Mouse (Mus musculus): ENCODE results near the gene Perm1. TPM values are rescaled to one million over a fixed set of nuclear protein-coding genes. Genes with fewer than 3 reads are reported as not detected.

Perm1 gene
- polyA plus RNA-seq, 1 experiment, result 5.6 TPM

DNA sequence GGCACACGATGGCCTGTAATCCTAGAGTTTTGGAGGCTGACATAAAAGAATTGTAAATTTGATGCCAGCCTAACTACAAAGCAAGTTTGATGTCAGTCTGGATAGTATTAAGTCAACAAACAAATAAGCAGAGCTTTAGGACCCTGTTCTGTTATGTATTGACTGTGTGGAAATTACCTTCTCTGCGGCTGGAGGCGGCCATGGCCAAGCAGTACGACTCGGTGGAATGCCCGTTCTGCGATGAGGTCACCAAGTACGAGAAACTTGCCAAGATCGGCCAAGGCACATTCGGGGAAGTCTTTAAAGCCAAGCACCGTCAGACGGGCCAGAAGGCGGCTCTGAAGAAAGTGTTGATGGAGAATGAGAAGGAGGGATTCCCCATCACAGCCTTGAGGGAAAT is 2.5 kb upstream of the Perm1 start:
- Histone ChIP-seq H3K27me3 (replicated peaks; ENCODE audit: control insufficient read depth, insufficient read depth, low read length) (no peaks in the 10 kb centered on the region), H3K4me1 (ENCODE audit: control insufficient read depth, insufficient read depth, low read length) (no peaks in the 10 kb centered on the region), H3K27ac (ENCODE audit: insufficient read depth, low read depth, low read length) (no peak overlapping the region), H3K36me3 (ENCODE audit: control insufficient read depth, insufficient read depth, low read length) (no peaks in the 10 kb centered on the region), H3K4me3 (ENCODE audit: insufficient read depth, low read depth, low read length) (no peak overlapping the region)
- no peak for TF ChIP-seq CTCF (conservative IDR thresholded peaks at IDR 0.05; ENCODE audit: insufficient read depth, insufficient read length, low read depth, low read length)
- TF ChIP-seq POLR2A (IDR thresholded peaks at IDR 0.05; ENCODE audit: low read depth, low read length), result no peak
- DNase-seq, result no peak
- 96% methylated on average over 13 of the region's 13 CpGs for WGBS

DNA sequence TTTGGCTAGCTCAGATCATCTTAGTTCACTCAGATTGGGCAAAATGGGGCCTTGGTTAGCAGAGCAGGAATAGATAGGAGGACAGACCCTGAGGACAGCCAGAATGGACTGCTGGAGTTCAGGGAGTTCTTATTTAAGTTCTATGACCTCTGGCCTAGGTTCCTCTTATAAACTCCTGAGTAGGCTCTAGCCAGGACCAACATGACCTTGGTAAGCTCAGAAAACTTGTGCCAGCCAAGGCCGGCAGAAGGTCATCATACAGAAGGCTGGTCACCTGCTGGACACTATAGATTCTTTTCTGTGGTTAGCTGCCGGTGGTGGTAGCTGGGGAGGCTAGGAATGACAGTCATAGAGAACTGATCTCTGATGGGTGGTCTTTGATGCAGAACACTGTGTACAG is 528 bp downstream of the Perm1 start:
- H3K4me1 ChIP-seq (ENCODE audit: control insufficient read depth, insufficient read depth, low read length), result no peaks in the 10 kb centered on the region
- H3K27ac ChIP-seq (ENCODE audit: insufficient read depth, low read depth, low read length), result peak overlapping the region; percentile 72
- H3K27me3 ChIP-seq (replicated peaks; ENCODE audit: control insufficient read depth, insufficient read depth, low read length), result no peaks in the 10 kb centered on the region
- 69% methylated on average over 2 of the region's 2 CpGs for WGBS
- H3K36me3 ChIP-seq (ENCODE audit: control insufficient read depth, insufficient read depth, low read length), result no peaks in the 10 kb centered on the region
- no peak for DNase-seq
- TF ChIP-seq CTCF (conservative IDR thresholded peaks at IDR 0.05; ENCODE audit: insufficient read depth, insufficient read length, low read depth, low read length), result no peak
- no peak for TF ChIP-seq POLR2A (IDR thresholded peaks at IDR 0.05; ENCODE audit: low read depth, low read length)
- H3K4me3 ChIP-seq (ENCODE audit: insufficient read depth, low read depth, low read length), result no peak overlapping the region; the same call in 1 of the 2 replicates

DNA sequence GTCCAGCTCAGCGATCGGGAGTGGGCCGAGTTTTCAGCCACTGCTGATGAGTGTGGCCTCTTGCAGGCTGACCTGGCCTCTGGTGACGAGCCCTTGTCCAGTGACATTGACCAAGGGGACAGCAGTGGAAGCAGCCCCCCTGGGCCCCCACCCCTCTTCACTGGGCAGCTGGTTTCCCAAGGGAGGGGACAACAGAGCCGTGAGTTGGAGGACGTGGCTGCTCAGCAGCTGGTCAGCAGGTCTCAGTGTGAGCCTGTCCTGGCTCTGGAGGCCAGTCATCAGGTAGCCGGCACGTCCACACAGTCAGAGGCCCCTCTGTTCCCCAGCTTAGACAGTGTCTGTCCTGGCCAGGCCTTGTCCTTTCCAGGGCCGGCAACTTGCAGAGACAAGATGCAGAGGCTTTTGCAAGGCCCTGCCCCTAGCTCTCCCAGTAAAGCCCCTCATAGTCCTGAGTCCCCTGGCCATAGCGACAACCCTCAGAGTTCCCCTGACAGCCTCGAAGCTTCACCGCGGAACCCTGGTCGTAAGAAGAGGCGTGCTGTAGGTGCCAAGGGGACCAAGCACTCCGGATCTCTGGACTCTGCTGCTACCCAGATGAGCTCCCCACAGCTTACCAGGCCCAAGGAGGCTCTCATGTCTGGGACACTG is 1.5 kb downstream of the Perm1 start:
- DNase-seq, result no peak
- Histone ChIP-seq H3K27me3 (replicated peaks; ENCODE audit: control insufficient read depth, insufficient read depth, low read length) (no peaks in the 10 kb centered on the region), H3K4me3 (ENCODE audit: insufficient read depth, low read depth, low read length) (no peak overlapping the region), H3K4me1 (ENCODE audit: control insufficient read depth, insufficient read depth, low read length) (no peaks in the 10 kb centered on the region), H3K36me3 (ENCODE audit: control insufficient read depth, insufficient read depth, low read length) (no peaks in the 10 kb centered on the region), H3K27ac (ENCODE audit: insufficient read depth, low read depth, low read length) (no peak overlapping the region)
- TF ChIP-seq POLR2A (IDR thresholded peaks at IDR 0.05; ENCODE audit: low read depth, low read length) (no peak), CTCF (conservative IDR thresholded peaks at IDR 0.05; ENCODE audit: insufficient read depth, insufficient read length, low read depth, low read length) (no peak)
- WGBS, result 81% methylated on average over 16 of the region's 16 CpGs

DNA sequence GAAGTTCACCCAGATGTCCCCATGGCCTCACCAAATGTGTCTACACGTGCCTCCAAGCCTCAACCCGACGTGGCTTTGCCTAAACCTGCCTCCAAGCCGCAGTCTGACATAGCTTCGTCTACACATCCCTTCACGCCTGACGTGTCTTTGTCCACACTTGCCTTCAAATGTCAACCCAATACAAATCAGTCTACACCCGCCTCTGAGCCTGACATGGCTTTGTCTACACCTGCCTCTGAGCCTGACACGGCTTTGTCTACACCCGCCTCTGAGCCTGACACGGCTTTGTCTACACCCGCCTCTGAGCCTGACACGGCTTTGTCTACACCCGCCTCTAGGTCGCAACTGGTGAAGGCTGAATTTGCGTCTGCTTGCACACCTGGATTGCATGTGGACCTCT is 2.2 kb downstream of the Perm1 start:
- 88% methylated on average over 16 of the region's 16 CpGs for WGBS
- Histone ChIP-seq H3K27me3 (replicated peaks; ENCODE audit: control insufficient read depth, insufficient read depth, low read length) (no peaks in the 10 kb centered on the region), H3K4me3 (ENCODE audit: insufficient read depth, low read depth, low read length) (no peak overlapping the region), H3K4me1 (ENCODE audit: control insufficient read depth, insufficient read depth, low read length) (no peaks in the 10 kb centered on the region), H3K36me3 (ENCODE audit: control insufficient read depth, insufficient read depth, low read length) (no peaks in the 10 kb centered on the region), H3K27ac (ENCODE audit: insufficient read depth, low read depth, low read length) (no peak overlapping the region)
- DNase-seq, result no peak
- no peak for TF ChIP-seq POLR2A (IDR thresholded peaks at IDR 0.05; ENCODE audit: low read depth, low read length)
- TF ChIP-seq CTCF (conservative IDR thresholded peaks at IDR 0.05; ENCODE audit: insufficient read depth, insufficient read length, low read depth, low read length), result no peak

DNA sequence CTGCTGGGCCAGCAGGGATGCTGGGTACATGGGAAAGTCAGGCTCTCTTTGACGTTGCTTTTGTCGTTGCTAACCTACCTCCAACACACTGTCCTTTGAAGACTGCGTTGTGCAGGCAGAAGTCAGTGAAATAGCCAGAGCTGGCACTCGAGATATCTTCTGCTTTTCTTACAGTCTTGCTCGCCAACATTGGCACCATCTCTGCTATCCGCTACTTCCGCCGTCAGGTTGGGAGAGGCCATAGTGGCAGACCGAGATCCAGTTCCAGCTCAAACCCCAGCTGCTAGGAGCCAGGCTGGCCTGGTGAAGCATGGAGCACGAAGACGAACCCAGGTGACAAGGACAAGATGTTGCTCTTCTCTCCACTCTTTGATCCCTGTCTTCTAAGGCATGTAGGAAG is 4.3 kb downstream of the Perm1 start:
- 88% methylated on average over 11 of the region's 11 CpGs for WGBS
- no peak for DNase-seq
- H3K4me1 ChIP-seq (ENCODE audit: control insufficient read depth, insufficient read depth, low read length), result no peaks in the 10 kb centered on the region
- no peak overlapping the region for H3K27ac ChIP-seq (ENCODE audit: insufficient read depth, low read depth, low read length)
- H3K27me3 ChIP-seq (replicated peaks; ENCODE audit: control insufficient read depth, insufficient read depth, low read length), result no peaks in the 10 kb centered on the region
- TF ChIP-seq POLR2A (IDR thresholded peaks at IDR 0.05; ENCODE audit: low read depth, low read length) (no peak), CTCF (conservative IDR thresholded peaks at IDR 0.05; ENCODE audit: insufficient read depth, insufficient read length, low read depth, low read length) (no peak)
- H3K4me3 ChIP-seq (ENCODE audit: insufficient read depth, low read depth, low read length), result no peak overlapping the region
- H3K36me3 ChIP-seq (ENCODE audit: control insufficient read depth, insufficient read depth, low read length), result no peaks in the 10 kb centered on the region

DNA sequence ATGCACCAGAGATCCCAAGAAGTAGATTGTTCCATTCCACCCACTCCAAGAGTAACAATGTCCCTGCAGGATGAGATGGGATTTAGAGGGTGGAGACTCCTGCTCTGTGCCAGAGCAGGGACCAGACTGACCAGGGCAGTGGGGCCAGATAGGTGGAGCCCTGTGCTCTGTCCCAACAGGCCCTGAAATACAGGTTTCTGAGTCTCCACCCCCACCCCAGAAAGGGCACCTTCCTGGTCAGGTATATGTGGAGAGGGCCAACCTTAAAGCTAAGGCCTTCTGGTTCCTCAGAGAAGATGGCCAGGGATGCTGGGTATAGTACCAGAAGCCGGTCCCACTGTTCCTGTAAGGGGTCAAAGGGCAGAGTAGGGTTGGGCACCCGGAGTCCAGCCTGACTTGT is 8.6 kb downstream of the Perm1 start:
- 78% methylated on average over 2 of the region's 2 CpGs for WGBS
- H3K4me1 ChIP-seq (ENCODE audit: control insufficient read depth, insufficient read depth, low read length), result no peaks in the 10 kb centered on the region
- no peak for DNase-seq
- H3K27me3 ChIP-seq (replicated peaks; ENCODE audit: control insufficient read depth, insufficient read depth, low read length), result no peaks in the 10 kb centered on the region
- H3K4me3 ChIP-seq (ENCODE audit: insufficient read depth, low read depth, low read length), result no peak overlapping the region
- H3K27ac ChIP-seq (ENCODE audit: insufficient read depth, low read depth, low read length), result no peak overlapping the region
- H3K36me3 ChIP-seq (ENCODE audit: control insufficient read depth, insufficient read depth, low read length), result no peaks in the 10 kb centered on the region
- TF ChIP-seq CTCF (conservative IDR thresholded peaks at IDR 0.05; ENCODE audit: insufficient read depth, insufficient read length, low read depth, low read length), result no peak
- TF ChIP-seq POLR2A (IDR thresholded peaks at IDR 0.05; ENCODE audit: low read depth, low read length), result no peak

DNA sequence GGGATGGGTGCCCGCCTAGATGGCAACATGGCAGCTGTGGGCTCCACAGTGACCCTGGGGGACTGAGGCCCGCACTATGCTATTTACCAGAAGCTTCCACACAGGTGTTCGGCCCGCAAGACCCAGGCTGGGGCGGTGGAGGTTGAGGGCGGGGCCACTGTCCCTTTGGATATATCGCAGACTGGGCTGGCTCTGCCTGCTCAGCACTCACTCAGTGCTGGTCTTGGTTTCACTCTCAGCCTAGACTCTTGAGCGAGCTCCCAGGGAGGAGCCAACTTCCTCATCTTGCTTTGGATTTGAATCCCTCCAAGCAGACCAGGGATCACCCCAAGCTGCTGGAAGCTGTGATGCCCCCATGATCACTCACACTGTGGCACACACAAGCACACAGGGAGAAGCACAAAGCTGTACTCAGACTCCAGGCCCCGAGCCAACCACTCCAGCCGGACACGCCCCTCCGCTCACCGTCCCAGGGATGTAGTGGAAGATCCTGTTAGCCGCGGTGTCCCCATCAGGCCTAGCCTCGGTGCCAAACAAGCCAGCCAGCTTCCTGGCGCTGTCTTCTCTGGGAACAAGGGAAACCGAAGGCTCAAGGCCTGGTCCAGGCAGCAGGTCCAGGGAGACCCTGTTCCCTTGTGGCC is 12.2 kb downstream of the Perm1 start:
- no peak overlapping the region for H3K27ac ChIP-seq (ENCODE audit: insufficient read depth, low read depth, low read length)
- no peak for TF ChIP-seq POLR2A (IDR thresholded peaks at IDR 0.05; ENCODE audit: low read depth, low read length)
- no peak for TF ChIP-seq CTCF (conservative IDR thresholded peaks at IDR 0.05; ENCODE audit: insufficient read depth, insufficient read length, low read depth, low read length)
- peak; percentile 35 for DNase-seq
- H3K27me3 ChIP-seq (replicated peaks; ENCODE audit: control insufficient read depth, insufficient read depth, low read length), result no peaks in the 10 kb centered on the region
- no peaks in the 10 kb centered on the region for H3K4me1 ChIP-seq (ENCODE audit: control insufficient read depth, insufficient read depth, low read length)
- 47% methylated on average over 18 of the region's 18 CpGs for WGBS
- no peaks in the 10 kb centered on the region for H3K36me3 ChIP-seq (ENCODE audit: control insufficient read depth, insufficient read depth, low read length)
- peak overlapping the region; percentile 15; the same call in 1 of the 2 replicates for H3K4me3 ChIP-seq (ENCODE audit: insufficient read depth, low read depth, low read length)

Measured in kidney, adult 2 months (tissue).